25 mouse cellular contexts compared by ENCODE assay signal in the genomic region with DNA sequence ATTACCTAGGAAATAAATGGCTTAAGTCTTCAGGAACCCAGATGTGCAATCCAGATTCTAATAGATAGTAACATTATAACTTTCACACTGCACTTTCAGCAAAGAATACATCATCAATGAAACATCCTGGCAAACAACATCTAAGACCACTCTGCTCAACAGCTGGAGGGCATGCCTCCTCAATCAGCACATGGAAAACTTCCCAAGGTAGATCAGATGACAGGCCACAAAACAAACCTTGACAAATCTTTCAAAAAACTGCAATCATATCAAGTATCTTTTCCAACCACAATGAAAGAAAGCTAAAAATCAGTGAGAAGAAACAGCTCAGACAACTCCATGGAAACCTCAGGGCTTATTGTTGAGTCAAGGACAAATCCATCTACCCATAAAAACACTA.
"Had no signal": no experiment of that assay in that cellular context is flagged by ENCODE, and none has a peak within 500 bp of the region (broad histone marks: within the 10 kb centered on the region; RNA-seq: fewer than 3 reads in every experiment).

No protein-coding gene starts in this region.

- H3K9ac ChIP-seq: heart, embryonic 13.5 days; heart, embryonic 15.5 days; hindbrain, embryonic 13.5 days; hindbrain, embryonic 15.5 days; limb, embryonic 13.5 days; liver, embryonic 13.5 days; liver, embryonic 15.5 days had no signal

- DNase-seq: gastrocnemius, postnatal 14 days; gastrocnemius, postnatal 36 days; heart, adult 11 months; heart, adult 2 months; heart, postnatal 14 days; heart, postnatal 36 days; kidney, adult 18-20 months; kidney, adult 8-10 months; kidney, postnatal 10 days; kidney, postnatal 25 days; kidney, postnatal 4 days; liver; liver, embryonic 13.5 days had no signal

- ATAC-seq: hindbrain, postnatal 0 days; intestine, embryonic 16.5 days had no signal

- H3K4me1 ChIP-seq: heart, embryonic 13.5 days; heart, embryonic 15.5 days; hindbrain, embryonic 13.5 days; hindbrain, embryonic 15.5 days; liver, embryonic 13.5 days; liver, embryonic 15.5 days had no signal

- H3K4me2 ChIP-seq: heart, embryonic 11.5 days; heart, embryonic 13.5 days; heart, embryonic 15.5 days; hindbrain, embryonic 13.5 days; hindbrain, embryonic 15.5 days; limb, embryonic 13.5 days; liver, embryonic 11.5 days; liver, embryonic 13.5 days; liver, embryonic 15.5 days had no signal

- H3K9me3 ChIP-seq: heart, embryonic 13.5 days; heart, embryonic 15.5 days; hindbrain, embryonic 13.5 days; hindbrain, embryonic 15.5 days; limb, embryonic 13.5 days; liver, embryonic 13.5 days; liver, embryonic 15.5 days had no signal

- H3K36me3 ChIP-seq: heart, embryonic 13.5 days; heart, embryonic 15.5 days; hindbrain, embryonic 13.5 days; hindbrain, embryonic 15.5 days; limb, embryonic 13.5 days; liver, embryonic 13.5 days; liver, embryonic 15.5 days had no signal

- H3K27me3 ChIP-seq: heart, embryonic 13.5 days; heart, embryonic 15.5 days; hindbrain, embryonic 13.5 days; hindbrain, embryonic 15.5 days; limb, embryonic 13.5 days; liver, embryonic 13.5 days; liver, embryonic 15.5 days had no signal

- H3K4me3 ChIP-seq: heart, adult 2 months; heart, embryonic 13.5 days; heart, embryonic 15.5 days; hindbrain, embryonic 13.5 days; hindbrain, embryonic 15.5 days; layer of hippocampus, adult 2 months; left cerebral cortex, adult 2 months; limb, embryonic 13.5 days; liver, embryonic 13.5 days; liver, embryonic 15.5 days had no signal

- H3K27ac ChIP-seq: heart, adult 2 months; heart, embryonic 13.5 days; heart, embryonic 15.5 days; hindbrain, embryonic 13.5 days; hindbrain, embryonic 15.5 days; hindbrain, postnatal 0 days; layer of hippocampus, adult 2 months; left cerebral cortex, adult 2 months; limb, embryonic 13.5 days; liver, embryonic 13.5 days; liver, embryonic 15.5 days had no signal
